Mouse (Mus musculus): Measurements from ENCODE around the gene Ptger3.

Ptger3 gene

GRCm38 (mm10) chr3:157566725-157567565 lies at the start of gene Ptger3:
TSS of gene Ptger3 (plus strand) at chr3:157566892.
- no peak for DNase-seq (ENCODE audit: low read depth)

DNA sequence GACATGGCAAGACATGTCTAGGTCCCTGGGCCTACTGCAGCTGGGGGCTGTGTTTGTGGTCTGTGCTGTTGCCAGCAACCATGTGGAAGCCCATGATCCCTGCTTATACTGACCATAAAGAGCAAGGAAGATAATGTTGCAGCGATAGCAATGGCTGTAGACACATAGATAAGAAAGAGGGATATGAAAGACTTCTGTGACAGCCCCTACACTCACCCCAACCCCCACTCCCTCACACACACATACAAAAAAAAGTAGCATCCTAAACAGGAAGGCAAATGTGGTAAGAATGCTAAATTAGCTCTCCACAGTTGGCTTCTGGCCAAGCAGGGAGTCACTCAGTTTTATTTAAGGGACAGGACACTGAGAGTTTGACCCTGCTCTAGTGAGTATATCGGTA lies 48.7 kb upstream of the Ptger3 start:
- no peak for DNase-seq (ENCODE audit: low read depth)

- no peak for DNase-seq (ENCODE audit: low read depth)
Measured at GRCm38 (mm10) chr3:157520433-157520832, 46.3 kb upstream of the Ptger3 start.

DNA sequence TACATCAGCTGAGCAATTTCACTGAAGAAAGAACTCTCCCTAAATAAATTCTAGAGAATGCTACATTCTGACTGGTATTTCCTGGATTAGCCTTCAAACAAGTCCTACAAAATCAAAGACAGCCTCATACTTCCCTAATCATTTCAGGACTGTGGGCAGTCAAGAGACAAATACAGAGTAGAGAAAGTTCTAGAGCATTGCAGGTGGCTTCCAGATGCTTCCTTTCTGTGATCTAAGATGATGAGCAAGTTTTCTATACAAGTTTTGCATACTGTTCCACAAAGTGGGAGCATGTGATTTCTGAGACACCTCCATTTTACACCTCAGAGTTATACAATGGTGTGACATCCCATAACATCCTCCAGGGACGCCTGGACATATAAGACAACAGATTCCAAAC lies 42.9 kb upstream of the Ptger3 start:
- no peak for DNase-seq (ENCODE audit: low read depth)

DNA sequence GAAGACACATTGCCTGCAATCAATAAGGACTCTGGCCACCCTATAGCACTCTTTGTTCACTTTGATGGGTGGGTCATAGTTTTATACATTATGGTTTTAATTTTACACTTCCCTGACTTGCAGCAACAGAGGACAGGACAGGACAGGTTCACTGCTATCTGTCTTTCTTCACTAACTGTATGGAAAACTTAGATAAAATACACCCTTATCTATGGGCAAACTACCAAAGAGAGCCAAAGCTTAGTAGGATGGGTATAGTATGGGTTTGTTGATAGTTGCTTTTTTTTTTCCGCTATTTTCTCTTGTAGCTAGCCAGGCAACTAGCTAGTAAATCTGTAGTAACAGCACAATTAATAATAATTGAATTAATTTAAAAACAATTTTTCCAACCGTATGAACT lies 35.1 kb upstream of the Ptger3 start:
- DNase-seq (ENCODE audit: low read depth) = no peak

GRCm38 (mm10) chr3:157533964-157534785 lies 32.5 kb upstream of the Ptger3 start, which contains the start of gene Zranb2:
TSS of gene Zranb2 (plus strand) at chr3:157534160.
- DNase-seq (ENCODE audit: low read depth) = peak; percentile 65

DNA sequence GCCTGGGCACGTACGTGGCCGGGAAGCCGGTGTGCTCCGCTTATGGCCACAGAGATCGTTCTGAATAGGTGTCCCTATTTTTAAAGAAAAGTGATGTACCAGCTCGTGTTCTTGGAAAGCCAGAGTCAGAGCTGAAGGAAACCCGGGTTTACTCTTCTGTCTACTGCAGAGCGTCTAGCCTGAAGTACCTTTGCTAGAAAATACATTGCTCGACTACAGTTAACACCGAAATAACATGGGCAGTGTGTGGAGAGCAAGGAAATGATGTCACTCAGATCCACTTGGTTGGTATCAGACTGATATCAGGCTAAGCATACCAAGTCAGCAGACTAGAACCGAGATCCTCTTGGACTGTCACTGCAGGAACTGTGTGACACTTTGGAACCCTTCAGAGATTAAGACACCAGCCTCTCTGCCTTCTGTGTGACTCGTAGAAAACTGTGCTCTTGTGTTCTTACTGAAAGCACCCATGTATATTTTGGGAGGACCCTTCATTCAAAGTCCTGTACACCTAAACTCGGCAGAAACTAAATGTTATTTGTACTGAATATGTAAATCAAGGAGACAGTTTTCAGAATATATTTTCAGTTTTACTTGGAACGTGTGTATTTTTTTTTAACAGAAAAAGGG lies 31.8 kb upstream of the Ptger3 start:
- peak; percentile 20 for DNase-seq (ENCODE audit: low read depth)

DNA sequence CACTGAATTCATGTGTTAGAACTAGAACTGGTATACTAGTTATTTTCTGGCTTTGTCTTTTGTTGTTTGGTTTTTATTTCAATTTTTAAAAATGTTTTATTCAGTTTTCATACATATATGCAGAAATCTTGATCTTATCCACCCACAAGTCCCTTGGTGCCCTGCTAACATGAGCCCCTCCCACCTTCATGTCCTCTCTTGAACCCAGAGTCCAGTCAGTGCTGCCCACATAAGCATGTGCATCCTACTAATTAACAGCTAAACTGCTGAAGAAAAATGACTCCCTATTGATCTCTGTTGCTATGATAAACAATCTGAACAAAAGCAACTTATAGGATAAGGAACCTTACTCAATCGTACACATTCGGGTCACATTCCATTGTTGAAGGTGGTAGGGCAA lies 17.4 kb upstream of the Ptger3 start:
- DNase-seq (ENCODE audit: low read depth) = no peak

DNA sequence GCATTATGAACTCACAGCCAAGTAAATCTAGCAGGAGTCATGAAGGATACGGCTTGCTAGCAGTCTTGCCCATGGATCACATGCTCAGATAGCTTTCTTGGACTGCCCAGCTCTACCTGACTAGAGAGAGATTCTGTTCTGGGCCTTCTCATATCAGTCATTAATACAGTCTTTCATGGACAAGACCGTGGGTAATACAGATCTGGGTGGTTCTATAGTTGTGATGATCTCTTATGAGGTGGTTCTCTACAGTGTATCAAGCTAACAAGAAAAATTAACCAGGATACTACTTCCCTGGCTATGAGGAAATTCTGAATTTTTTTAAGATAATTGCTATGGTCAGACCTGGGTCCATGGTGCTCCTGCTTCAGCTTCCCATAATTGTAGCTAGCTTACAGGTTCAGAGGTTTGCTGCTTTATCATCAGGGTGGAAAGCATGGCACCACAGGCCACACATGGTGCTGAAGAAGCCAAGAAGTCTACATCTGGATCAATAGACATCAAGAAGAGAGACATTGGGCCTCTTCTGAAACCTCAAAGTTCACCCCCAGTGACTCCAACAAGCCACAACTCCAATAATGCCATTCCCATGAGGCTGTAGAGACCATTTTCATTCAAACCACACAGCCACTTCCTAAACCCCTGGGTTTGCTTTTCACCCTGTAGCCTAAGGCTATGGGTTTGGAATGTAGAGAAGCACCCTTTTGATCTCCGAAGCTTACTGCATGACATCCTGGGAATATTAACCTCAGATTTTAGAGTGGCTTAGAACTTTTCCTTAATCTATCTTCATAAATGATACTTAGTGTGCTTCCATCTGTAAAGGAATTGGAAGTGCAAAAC lies 16.7 kb upstream of the Ptger3 start:
- DNase-seq (ENCODE audit: low read depth) = no peak

DNA sequence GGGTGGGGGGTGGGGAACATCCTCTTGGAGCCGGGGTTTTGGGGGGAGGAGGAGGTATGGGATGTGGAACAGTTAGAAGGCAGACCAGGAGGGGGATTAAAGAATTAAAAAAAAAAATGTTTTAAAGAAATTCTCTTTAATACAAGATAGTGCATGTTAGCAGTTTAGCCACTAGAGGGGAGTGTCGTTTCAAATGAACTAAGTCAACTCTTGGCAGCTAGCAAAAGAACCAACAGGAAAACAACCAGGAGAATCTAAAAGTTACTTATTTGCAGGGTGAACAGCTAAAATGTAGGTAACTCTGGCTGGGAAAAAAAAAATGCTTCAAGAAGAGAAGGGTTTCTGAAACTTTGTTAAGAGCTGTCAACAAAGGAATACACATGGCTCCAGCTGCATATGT lies 1.5 kb upstream of the Ptger3 start:
- DNase-seq (ENCODE audit: low read depth) = peak; percentile 22

GRCm38 (mm10) chr3:157567566-157568132 lies 957 bp downstream of the Ptger3 start:
- no peak for DNase-seq (ENCODE audit: low read depth)

DNA sequence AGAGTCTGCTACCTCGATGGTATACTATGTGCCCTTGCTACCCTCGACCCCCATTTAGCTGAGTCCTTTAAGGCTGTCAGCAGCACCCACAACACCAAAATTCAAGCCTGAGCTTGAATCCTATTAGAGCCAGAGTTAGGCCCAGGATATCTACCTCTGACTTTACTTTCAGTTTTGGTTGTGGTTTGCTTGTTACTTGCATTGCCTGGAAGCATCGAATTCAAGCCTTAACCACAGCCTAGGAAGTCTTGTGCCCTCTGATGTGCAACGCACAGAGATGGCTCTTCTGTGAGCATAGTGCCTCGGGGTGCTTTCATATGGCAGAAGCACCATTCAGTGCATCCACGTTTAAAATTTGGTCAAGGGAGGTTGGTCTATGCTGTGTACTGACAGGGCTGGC lies 5.3 kb downstream of the Ptger3 start:
- DNase-seq (ENCODE audit: low read depth) = no peak

- no peak for DNase-seq (ENCODE audit: low read depth)
Measured at GRCm38 (mm10) chr3:157575441-157576342, 9.0 kb downstream of the Ptger3 start.

GRCm38 (mm10) chr3:157576343-157576722 lies 9.6 kb downstream of the Ptger3 start:
- no peak for DNase-seq (ENCODE audit: low read depth)

DNA sequence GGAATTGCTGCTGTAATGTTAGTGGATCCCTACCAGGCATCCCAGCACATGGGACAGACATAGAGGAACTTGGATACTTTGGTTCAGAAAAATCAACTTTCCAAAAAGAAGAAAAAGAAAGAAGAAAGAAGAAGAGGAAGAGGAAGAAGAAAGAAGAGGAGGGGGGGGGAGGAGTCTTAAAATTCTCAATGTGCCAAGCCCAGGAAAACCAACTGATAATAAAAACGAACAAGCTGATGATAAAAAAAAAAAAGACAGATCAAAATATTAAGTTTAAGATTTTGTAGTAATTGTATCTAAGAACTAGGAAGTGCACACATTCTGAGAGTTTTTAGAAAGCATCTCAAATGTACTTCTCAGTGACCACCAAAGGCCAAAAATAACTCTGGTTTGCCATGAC lies 10.2 kb downstream of the Ptger3 start:
- no peak for DNase-seq (ENCODE audit: low read depth)

DNA sequence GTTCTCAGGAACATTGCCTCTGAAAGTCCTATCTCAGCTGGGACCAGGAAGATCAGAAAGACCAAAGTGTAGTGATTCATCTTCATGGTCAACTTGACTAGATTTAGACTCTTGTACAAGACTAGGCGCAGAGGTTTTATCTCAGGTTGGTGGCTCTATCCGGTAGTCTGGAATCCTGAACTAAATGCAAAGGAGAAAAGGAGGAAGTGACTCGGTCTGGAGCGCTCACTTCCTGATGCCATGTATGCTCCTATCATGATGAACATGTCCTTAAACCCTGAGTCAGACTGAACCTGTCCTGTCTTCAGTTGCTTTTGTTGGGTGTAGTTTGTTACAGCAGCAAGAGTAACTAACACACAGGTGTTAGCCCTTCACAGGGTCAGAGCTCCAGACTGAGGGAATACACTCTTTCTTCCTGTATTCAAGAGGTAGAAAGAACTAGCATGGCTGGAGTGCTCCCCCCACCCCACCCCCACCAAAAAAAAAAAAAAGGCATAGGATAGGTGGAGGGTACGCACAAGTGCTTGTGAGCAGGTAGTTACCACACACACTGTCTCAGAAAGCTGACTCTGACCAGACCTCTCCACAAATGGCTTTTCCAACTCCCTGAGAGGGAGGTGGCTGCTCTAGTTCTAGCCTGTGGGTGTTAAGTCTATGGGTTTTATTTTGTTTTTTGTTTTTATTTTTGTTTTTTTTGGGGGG lies 11.9 kb downstream of the Ptger3 start:
- DNase-seq (ENCODE audit: low read depth) = no peak

DNA sequence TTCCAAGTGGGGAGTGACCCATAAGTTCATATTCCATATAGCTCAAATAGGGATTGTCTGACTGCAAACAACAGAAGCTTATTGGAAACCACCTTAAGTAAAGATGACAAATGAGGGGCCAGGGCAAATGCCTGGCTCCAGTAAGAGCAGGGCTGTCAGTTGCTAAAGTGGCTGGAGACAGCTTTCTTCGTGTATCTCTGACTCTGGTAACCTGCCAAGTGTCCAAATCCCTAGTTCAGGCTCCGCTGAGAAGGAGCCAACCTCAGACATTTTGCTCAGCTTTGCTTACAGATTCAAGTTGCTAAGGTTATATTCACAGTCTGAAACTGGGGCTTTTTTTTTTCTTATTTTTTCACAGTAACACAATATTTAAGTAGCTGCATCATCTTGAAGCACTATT lies 12.7 kb downstream of the Ptger3 start:
- DNase-seq (ENCODE audit: low read depth) = no peak

DNA sequence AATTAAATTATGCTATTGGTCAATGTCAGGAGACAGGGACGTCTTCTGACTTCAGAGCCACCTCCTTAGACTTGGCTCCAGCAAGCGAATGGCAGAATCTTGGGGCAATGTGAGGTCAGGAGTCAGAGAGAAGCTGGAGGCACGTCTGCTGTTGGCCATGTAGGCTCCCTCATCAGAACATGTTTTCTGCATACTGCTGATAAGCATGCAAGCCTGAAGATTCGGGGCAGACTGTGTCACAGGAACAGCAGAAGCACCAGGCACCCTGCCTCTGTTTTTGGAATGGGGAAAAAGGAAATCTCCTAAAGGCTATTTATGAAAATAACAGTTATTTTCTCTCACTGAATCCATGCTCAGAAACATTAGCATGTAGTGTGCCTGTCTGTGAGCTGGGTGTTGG lies 13.6 kb downstream of the Ptger3 start:
- no peak for DNase-seq (ENCODE audit: low read depth)

DNA sequence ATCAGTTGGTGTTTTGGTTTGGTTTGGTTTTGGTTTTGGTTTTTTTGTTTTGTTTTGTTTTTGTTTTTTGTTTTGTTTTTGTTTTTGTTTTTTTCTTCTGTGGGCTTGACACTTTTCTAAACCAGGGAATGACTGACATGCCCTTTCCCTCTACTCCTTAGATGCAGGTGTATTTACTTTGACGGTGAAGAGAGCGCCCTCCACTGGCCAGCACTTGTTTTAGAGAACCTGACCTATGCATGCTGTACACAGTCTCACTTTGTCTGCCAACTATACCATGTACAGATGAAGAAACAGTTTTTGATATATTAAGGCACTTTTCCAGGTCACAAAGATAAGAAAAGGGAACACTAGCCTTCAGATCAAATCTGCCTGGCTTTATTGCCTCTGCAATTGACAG lies 15.1 kb downstream of the Ptger3 start:
- no peak for DNase-seq (ENCODE audit: low read depth)
